Mouse (Mus musculus): Measurements from ENCODE around the gene Smpd2.

The Smpd2 gene

DNA sequence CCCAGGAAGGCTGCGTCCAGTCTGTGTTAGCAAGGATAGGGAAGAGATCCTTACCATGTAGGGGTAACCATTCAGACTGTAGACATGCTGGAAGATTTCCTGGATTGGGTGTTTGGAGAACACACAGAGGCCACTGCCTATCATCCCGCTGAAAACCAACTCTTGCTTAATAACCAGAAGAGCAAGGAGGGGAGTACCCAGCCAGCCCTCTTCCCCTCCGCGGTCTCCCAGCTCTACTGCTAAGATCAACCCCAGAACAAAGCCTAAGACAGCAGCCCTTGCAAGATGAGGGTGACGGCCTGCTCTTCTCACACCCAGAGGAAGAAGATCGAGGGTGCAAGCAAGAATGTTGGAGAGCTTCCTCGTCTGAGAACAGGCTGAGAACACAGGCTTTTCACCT is 1.3 kb downstream of the Smpd2 start:
- DNase-seq (ENCODE audit: low read depth, low spot score) = no peak

DNA sequence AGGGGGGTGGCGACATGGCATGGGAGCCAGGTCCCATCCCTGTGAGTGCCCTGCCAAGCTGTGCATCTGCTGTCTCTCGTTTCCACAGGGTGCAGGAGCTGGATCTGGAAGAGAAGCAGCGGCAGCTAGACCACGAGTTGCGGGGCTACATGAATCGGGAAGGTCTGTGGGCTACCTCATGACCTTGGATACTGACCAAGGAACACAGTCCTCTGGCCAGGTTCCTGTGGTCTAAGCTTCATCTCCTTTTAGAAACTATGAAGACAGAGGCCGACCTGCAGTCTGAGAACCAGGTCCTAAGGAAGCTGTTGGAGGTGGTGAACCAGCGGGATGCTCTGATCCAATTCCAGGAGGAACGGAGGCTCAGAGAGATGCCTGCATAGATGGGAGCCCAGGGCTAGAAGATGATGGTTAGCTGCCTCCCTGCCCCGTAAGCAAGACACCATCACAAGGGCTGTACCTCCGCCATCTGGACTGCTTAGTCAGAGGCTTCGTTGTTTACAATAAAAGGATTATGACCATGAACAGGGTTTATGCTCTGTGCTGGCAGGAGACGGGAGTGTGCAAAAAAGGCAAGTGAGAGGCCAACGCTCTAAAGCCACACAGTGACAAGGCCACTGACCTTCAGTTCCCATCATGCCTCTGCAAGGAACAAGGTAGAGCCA is 3.5 kb downstream of the Smpd2 start:
- DNase-seq (ENCODE audit: low read depth, low spot score) = peak; percentile 68

DNA sequence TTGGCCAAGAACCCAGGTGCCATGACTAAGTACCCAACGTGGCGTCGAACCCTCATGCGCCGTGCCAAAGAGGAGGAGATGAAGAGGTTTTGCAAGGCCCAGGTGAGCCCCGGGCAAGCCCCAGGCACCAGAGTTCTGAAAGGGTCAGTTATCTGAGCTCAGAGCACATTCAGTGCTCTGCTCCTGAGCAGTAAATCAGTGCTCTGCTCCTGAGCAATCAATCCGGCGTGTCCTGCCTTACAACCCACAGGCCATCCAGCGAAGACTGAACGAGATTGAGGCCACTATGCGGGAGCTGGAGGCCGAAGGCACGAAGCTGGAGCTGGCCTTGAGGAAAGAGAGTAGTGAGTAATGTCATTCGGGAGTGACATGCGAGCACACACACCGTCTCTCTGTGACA is 4.4 kb downstream of the Smpd2 start:
- no peak for DNase-seq (ENCODE audit: low read depth, low spot score)

DNA sequence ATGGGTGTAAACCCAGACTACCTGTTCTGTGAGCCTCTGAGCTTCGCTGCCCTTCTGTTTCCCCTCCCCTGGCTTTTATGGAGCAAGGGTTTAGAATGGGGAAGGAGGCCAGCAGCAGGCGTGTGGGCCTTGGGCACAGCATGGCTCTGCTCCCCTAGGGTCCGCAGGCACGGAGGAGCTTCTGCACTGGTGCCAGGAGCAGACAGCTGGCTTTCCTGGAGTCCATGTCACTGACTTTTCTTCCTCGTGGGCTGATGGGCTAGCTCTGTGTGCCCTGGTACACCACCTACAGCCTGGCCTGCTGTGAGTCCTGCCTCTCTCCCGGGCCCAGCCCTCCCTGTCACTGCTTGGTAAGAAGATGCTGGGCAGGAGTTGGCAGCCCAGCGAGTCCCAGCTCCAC is 7.7 kb downstream of the Smpd2 start:
- DNase-seq (ENCODE audit: low read depth, low spot score) = no peak

DNA sequence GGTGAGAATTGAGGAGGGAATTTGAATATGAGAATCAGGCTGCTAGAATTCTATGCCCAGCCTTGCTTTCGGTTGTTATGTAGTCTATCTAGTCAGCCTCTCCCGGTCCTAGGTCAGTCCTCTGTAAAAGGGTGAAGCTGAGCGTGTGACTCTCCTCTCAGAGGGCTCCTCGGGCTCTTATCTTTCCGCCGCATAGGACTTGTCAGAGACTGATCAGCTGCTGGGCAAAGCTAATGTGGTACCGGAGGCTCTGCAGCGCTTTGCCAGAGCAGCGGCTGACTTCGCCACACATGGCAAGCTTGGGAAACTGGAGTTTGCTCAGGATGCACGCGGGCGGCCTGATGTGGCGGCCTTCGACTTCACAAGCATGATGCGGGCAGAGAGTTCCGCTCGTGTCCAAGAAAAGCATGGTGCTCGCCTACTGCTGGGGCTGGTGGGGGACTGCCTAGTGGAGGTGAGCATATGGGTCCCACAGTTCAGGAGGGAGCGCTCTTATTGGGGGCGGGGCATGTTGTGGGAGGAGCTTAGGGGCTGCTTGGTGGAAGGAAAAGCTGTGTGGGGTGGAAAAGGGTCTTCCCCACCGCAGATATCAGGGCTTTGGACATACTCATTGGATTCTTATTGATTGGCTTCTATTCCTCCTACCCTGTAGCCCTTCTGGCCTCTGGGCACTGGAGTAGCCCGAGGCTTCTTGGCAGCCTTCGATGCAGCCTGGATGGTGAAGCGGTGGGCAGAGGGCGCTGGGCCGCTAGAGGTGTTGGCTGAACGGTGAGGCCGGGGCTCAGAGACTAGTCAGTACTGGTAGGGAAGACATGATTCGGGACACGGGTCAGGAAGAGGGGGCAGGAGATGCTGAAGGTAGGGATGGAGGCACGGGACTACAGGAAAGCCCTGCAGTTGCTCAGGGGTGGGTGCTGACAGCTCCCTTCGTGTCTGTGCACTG is 9.0 kb downstream of the Smpd2 start:
- DNase-seq (ENCODE audit: low read depth, low spot score) = no peak

DNA sequence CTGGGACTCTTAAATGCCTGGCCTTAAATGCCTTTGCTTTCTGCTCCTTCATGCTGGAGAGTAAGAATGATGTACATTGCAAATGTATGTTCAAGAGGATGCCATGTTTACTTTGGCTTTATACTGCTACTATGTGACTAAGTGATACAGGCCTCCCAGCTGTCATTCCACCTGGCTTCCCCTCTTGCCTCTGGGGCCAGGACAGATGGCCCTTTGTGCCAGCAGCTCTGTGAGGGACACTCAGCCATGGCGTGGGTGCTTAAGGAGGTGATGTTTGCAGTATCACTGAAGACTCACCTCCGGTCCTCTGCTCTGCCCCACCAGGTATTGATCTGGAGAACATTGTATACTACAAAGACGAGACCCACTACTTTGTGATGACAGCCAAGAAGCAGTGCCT is 10.2 kb downstream of the Smpd2 start:
- DNase-seq (ENCODE audit: low read depth, low spot score) = no peak

DNA sequence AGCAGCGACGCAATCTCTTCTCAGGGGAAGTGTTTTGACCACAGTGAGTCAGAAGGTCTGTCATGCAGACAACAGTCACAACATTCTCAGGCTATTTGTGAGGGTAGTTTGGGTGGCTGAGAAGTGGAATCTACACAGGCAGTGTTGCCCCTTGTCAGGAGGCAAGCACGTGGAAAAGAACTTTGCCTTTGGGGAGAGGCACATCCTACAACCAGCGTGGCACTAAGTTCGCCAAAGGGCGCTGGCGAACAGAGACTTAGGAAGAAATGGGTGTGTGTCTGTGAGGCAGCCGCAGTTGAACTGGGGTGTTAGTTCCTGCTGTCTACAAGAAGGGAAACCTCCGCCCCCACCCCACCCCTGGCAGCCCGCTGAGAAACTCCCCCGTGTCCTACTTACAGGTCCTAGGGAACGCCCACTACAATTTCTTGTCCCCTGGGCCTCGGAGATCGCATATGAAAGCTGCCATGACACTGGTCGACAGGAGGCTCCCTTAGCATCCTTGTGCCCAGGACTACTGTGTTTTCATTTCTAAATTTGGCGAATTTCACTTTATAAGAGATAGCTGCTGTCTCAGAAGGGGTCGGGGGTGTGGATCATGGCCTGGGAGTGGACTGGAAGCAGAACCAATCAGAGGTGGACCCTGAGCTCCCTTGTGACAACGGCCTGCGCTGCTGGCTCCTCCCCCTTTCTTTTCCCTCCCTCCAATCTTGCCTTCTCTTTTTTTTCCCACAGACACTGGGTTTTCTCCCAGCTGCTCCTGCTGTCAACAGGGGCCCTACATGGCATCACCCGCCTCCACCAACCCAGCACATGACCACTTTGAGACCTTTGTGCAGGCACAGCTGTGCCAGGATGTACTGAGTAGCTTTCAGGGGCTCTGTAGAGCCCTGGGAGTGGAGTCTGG is 12.6 kb downstream of the Smpd2 start:
- DNase-seq (ENCODE audit: low read depth, low spot score) = peak; percentile 87

DNA sequence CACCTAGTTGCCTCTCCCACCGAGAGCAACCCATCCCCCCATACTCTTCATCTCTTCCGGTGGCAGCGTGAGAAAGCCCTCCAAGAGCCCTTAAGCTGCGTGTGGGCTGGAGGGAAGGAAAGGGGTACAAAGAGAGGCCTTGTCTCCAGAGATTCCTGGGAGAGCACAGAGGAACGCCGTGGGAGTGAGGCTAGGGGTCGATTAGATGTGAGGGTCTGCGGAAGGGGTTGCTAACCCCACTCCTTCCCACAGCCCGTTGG is 13.2 kb downstream of the Smpd2 start:
- DNase-seq (ENCODE audit: low read depth, low spot score) = no peak

DNA sequence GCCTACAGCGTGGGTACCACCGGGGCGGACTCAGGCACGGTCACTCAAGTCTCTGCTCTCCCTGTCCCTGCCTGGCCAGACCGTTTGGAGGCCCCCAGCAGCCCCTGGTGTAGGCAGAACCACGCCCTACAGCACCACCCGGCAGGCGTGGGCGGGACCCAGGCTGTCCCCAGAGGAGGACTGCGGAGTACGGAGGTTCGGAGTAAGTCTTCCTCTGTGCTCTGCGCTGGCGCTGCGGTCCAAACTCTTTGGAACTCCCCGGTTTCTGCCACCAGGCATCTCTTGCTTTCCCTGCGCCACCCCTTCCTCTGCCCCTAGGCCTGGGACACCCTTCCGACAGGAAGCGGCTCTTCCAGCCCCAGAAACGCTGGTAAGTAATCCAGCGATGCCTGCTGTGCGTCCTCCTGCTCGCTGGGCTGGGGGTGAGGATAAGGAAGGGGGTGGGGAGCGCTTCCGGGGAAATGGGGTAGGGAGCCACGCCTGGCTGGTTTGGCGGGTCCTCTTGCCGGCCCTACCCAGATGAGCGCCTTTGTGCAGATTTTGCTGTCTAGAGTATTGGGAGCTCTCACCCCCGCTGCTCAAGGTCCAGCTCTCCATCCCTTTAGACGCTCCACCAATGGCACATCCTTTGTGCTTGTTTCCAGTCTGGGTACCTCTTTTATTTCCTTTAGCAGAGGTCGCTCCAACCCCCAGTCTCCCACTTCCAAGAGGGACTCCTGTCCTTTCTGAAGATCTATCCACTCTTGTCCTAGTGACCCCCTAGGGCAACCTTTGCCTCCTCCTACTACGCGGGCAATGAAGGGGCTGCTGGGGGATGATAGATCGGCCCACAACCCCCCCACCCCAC is 13.8 kb downstream of the Smpd2 start, which contains the start of gene Mical1:
TSS of gene Mical1 (plus strand) at position 144 of the 847 bp plus-strand sequence.
- peak; percentile 57 for DNase-seq (ENCODE audit: low read depth, low spot score)

DNA sequence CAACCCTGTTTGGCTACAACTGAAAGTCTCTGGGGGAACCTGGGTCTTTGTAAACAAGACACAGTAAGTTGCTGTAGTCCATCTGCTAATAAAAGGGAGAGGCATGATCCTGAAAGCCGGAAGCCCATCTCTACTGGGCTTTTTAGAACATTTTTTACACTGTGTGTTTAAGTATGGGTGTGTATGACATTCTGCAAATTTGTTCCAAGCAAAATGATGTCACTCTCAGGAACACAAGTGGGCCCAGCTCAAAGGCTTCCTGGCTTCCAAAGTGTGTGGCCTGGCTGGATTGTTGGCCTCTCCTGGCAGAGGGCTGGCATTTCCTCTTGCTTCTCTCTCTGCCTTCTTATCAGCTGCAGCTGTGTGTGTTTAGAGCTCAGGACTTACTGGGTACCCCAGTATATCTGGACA is 15.2 kb downstream of the Smpd2 start:
- peak; percentile 41 for DNase-seq (ENCODE audit: low read depth, low spot score)

DNA sequence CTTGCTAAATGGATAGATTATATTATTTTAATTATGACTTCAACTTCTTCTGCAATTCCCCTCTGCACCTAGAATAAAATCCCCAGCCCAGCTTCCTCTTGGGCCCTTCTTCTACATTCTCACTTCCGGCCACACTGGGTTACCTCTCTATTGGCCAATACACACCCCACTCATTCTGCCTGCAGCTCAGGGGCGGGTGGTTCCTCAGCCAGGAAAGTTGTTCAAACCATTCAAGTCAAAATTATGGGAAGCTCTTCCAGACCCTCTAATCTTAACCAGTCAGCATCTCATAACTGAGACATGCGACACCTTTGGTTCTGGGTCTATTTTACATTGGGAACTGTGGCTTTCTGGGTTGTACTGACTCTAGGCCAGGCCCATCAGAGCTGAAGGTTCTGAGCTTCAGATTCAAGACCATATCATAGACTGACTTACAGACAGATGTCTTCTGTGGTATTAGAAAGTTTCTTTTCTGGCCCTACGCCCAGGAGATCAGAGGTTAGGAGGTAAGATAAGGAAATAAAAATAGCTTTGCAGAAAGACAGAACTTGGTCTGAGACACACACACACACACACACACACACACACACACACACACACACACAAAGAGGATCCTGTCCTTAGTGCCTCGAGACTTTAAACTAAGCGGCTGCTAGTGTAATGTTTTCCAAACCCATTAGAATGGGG is 16.2 kb downstream of the Smpd2 start:
- no peak for DNase-seq (ENCODE audit: low read depth, low spot score)

DNA sequence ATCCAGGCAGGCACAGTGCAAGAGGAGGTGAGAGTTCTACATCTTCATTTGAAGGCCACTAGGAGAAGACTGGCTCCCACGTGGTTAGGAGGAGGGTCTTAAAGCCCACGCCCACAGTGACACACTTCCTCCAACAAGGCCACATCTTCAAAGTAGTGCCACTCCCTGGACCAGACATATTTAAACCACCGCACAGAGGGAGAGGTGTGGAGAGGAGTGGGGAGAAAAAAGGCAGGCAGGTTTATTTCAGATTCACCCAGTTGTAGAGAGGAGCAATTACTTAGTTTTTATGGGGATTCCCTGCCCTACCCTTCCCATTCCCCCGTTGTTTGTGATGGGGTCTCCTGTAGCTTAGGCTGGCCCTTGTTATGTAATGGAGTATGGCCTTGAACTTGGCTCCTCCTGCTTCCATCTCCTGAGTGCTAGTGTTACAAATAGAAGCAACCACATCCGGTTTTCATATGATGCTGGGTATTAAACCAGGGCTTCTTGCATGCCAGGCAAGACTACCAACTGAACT is 17.1 kb downstream of the Smpd2 start:
- no peak for DNase-seq (ENCODE audit: low read depth, low spot score)

DNA sequence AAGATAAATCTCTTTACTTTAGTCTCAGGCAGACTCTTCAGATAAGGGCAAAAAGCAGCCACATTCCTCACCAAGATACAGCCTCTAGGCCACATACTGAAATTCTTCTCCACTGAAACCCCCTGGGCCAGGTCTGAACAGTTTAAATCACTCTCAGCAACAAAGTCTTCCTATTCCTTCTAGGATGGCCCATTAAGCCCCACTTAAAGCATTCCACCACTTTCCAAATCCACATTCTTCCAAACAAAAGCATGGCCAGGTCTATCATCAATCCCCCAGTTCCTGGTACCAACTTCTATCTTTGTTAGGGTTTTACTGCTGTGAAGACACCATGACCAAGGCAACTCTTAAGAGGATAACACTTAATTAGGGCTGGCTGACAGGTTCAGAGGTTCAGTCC is 17.6 kb downstream of the Smpd2 start:
- no peak for DNase-seq (ENCODE audit: low read depth, low spot score)

DNA sequence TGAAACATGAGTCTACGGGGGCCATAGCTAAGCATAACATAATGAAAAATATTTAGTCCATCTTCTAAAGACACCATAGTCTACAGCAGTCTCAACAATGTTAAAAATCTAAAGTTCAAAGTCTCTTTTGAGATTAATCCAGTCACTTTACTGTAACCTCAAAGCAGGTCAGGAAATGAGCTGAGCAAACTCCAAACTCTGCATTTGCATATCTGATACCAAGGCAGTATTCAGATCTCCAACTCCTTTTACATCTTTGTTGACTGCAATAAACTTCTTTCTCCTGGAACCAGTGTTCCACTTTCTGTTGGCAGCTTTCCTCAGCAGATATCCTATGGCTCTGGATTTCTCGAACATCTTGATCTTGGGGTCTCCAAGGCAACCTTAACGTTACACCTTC is 19.5 kb downstream of the Smpd2 start:
- DNase-seq (ENCODE audit: low read depth, low spot score) = no peak

DNA sequence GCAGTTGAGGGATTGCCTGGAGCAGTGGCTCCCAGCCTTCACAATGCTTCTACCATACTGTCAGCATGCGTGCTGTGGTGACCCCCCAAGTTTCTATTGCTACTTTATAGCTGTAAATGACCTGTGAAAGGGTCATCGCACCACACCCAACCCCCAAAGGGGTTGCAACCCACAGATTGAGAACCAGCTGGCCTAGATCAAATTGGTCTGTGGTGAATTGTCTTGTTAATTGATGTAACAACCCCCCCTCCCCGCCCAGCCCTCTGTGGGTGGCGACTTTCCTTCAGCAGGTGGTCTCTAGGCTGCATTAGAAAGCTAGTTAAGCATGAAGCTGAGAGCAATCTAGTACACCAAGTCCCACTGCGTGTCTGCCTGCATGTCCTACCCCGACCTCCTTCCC is 22.8 kb downstream of the Smpd2 start:
- no peak for DNase-seq (ENCODE audit: low read depth, low spot score)

DNA sequence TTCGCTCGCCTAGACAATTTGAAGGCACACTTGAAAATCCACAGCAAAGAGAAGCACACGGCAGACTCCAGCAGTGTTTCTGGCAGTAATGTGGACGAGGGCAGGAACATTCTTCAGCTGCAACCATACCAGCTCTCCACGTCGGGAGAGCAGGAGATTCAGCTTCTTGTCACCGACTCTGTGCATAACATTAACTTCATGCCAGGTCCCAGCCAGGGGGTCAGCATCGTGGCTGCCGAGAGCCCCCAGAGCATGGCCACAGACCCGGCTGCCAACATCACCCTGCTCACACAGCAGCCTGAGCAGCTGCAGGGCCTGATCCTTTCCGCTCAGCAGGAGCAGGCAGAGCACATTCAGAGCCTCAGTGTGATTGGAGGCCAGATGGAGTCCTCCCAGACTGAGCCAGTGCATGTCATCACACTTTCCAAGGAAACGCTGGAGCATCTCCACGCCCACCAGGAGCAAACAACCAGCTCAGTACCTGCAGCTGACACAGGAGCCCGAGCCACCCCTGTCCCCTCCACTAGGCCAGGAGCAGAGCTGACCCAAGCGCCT is 25.7 kb downstream of the Smpd2 start:
- DNase-seq (ENCODE audit: low read depth, low spot score) = no peak

DNA sequence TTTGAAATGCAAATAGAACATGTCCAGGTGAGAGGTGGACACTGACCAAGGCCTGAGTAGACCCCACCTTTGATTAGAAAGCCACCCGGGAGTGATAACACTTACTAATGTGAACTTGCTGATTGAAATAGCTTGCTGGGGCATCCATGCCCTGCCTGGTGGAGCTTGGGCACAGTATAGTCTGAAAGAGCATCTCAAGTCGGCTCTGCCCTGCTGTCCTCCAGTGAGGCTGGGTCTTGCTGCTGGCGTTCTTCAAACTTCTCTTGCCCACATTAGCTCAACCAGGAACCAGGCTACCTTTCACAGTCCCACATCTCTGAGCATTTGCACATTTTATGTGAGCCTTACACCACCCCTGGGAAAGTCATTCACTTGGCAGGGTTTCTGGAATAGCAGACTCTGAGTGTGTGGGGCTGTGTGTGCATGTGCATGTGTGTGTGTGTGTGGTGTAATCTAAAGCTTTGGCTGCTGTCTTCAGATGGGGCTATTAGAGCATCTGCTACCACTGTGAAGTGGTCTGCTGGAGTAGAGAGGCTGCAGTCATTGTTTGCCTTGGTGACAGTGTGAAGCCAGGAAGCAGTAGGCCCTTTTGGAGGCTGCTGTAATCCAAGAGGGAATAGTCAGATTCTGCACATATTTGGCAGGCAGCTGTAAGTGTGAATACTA is 29.0 kb downstream of the Smpd2 start:
- DNase-seq (ENCODE audit: low read depth, low spot score) = no peak

DNA sequence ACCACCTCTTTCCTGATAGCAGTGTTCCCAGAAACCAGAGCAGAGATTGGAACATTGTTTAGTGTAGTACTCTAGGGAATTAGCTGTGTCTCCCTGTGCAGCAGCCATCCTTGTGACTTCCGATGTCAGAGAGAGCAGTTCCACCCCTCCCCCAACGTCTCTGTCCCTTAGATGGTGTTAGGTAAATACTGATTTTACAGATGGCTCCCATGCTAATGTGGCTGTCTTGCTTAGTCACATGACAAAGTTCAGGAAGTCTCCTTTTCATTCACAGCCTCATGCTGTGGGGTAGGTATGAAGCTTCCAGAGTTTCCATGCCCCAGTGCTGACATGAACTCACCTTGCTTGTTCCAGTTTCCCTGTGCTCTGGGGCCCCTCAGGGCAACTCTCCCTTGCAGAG is 29.7 kb downstream of the Smpd2 start:
- no peak for DNase-seq (ENCODE audit: low read depth, low spot score)

DNA sequence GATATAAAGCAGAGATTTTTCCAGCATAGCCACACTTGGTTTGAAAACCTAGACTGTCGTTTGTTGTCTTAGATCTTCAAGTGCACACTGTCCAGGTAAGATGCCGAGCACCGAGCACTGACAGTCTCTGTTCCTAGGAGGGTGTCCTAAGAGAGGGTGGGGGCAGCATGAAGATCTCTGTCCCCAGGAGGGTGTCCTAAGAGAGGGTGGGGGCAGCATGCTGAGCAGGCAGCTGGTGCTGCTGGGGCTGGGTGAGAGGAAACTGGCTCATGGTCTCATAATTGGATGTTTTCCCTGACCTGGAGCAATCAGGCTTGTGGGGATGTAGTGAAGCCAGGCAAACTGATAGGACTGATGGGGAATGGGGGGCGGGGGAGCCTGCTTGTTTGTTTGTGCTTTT is 30.2 kb downstream of the Smpd2 start:
- DNase-seq (ENCODE audit: low read depth, low spot score) = no peak

DNA sequence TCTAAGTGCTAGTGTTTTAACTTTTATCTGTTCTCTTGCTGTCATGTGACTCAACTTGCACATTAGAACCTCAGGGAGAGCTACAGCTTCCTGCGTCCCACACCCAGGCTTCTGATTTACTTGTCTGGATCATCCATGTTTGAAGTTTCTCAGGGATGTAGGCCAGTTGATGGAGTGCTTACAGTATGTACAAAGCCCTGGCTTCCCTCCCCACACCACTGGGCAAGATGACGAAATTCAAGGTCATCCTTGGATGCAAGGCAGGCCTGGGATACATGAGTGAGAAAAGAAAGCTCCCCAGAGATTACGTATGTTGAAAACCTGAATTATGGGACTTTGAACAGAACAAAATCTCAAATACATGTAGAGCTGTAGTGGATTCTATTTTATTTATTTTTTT is 37.4 kb downstream of the Smpd2 start:
- DNase-seq (ENCODE audit: low read depth, low spot score) = peak; percentile 27
